Mouse (Mus musculus) liver, adult 2 months (tissue): ENCODE data around the gene Sema3f. TPM values are rescaled to one million over a fixed set of nuclear protein-coding genes. Genes with fewer than 3 reads are reported as not detected.

Experiments used
- DNase-seq: peaks from one replicate; pipeline ENCODE4 v3.0.0-alpha.2; 2011; ENCODE audit warnings: low read depth, low spot score; ENCODE audit errors: extremely low read depth
- H3K27ac ChIP-seq: fragments of 200-500 bp; replicated peaks from 2 replicates; pipeline ENCODE4 v1.5.1; 2012; ENCODE audit warnings: low read depth, mild to moderate bottlenecking, control low read depth, inconsistent platforms, low read length; ENCODE audit not compliant: insufficient read depth
- H3K27me3 ChIP-seq: fragments of 200-500 bp; 2 replicates; pipeline ENCODE4 v1.6.1; 2012; ENCODE audit warnings: mild to moderate bottlenecking, moderate library complexity, low read length, inconsistent platforms; ENCODE audit not compliant: control insufficient read depth, insufficient read depth
- H3K36me3 ChIP-seq: fragments of 200-500 bp; 2 replicates; pipeline ENCODE4 v1.6.1; 2012; ENCODE audit warnings: low read length, inconsistent platforms; ENCODE audit not compliant: control insufficient read depth, insufficient read depth
- H3K4me1 ChIP-seq: fragments of 200-500 bp; 2 replicates; pipeline ENCODE4 v1.6.1; 2011; ENCODE audit warnings: low read length; ENCODE audit not compliant: control insufficient read depth, insufficient read depth
- H3K4me3 ChIP-seq: fragments of 200-500 bp; 2 replicates; pipeline ENCODE4 v1.5.1; 2011; ENCODE audit warnings: low read depth, mild to moderate bottlenecking, control low read depth, low read length, moderate library complexity; ENCODE audit not compliant: insufficient read depth
- H3K79me2 ChIP-seq: fragments of 200-500 bp; 2 replicates; pipeline ENCODE4 v1.6.1; 2012; ENCODE audit warnings: inconsistent platforms, mild to moderate bottlenecking, low read length, moderate library complexity; ENCODE audit not compliant: control insufficient read depth, insufficient read depth
- H3K9ac ChIP-seq: fragments of 200-500 bp; 2 replicates; pipeline ENCODE4 v1.6.1; 2012; ENCODE audit warnings: low read depth, mild to moderate bottlenecking, control low read depth, inconsistent platforms, low read length
- CTCF ChIP-seq: fragments of 200-500 bp; IDR thresholded peaks from 2 replicates; pipeline ENCODE4 v1.5.1; 2011; ENCODE audit warnings: low read depth, low read length, control low read depth
- POLR2A ChIP-seq: fragments of 200-500 bp; IDR thresholded peaks from 2 replicates; pipeline ENCODE4 v1.6.1; 2011; ENCODE audit warnings: low read length, control low read depth; ENCODE audit not compliant: insufficient read depth; ENCODE audit errors: extremely low read depth
- WGBS: fragments of 180-500 bp; shearing (Covaris S2); methylation state at CpG from one replicate; pipeline ENCODE4 v1.1.7; 2018; 5-methylcytosine and 5-hydroxymethylcytosine counted together
- polyA plus RNA-seq: library from polyadenylated mRNA; depleted of rRNA; stranded (reverse); fragments of >200 nt; gene quantifications from 2 replicates; pipeline ENCODE4 v1.2.3, GENCODE M21; 2012
- total RNA-seq: library from RNA; depleted of rRNA; stranded (reverse); fragments of >200 nt; gene quantifications from 2 replicates; pipeline ENCODE4 v1.2.3, GENCODE M21; 2014

Gene Sema3f
- total and polyA plus RNA-seq, 2 experiments = 3.5 to 8.9 TPM

- peak within 1 kb of the TSS; percentile 96 for H3K27ac ChIP-seq
- H3K4me1 ChIP-seq = peaks cover 32% of the 10 kb centered on the region
- peak within 1 kb of the TSS; percentile 84 for H3K9ac ChIP-seq
- H3K27me3 ChIP-seq = no peaks in the 10 kb centered on the region
- peaks cover 25% of the 10 kb centered on the region for H3K79me2 ChIP-seq
- DNase-seq = peak; percentile 65
- no peak for TF ChIP-seq POLR2A
- TF ChIP-seq CTCF = no peak
- 61% methylated on average over 9 of the region's 9 CpGs for WGBS
- peaks cover 2% of the 10 kb centered on the region; the same call in 1 of the 2 replicates for H3K36me3 ChIP-seq
- no peak within 1 kb of the TSS; the same call in 1 of the 2 replicates for H3K4me3 ChIP-seq
Observed at GRCm38 (mm10) chr9:107669480-107669945, 40.8 kb downstream of the Sema3f start, which contains the start of gene Slc38a3. TSS of gene Slc38a3 (minus strand) at chr9:107669530.

- Histone ChIP-seq H3K9ac (peak overlapping the region; percentile 84), H3K27ac (peak overlapping the region; percentile 96)
- WGBS = 46% methylated on average over 3 of the region's 3 CpGs
Observed at GRCm38 (mm10) chr9:107668916-107669315, 41.4 kb downstream of the Sema3f start.

GRCm38 (mm10) chr9:107668011-107668410 lies 42.3 kb downstream of the Sema3f start:
- H3K79me2 ChIP-seq = peaks cover 32% of the 10 kb centered on the region
- TF ChIP-seq POLR2A (0 out of 2 replicates have a peak, but pooled peaks have one; percentile 61), CTCF (no peak)
- H3K4me3 ChIP-seq = peak overlapping the region; percentile 92
- peak; percentile 93 for DNase-seq
- peak overlapping the region; percentile 84 for H3K9ac ChIP-seq
- peaks cover 31% of the 10 kb centered on the region for H3K4me1 ChIP-seq
- peaks cover 9% of the 10 kb centered on the region; the same call in 1 of the 2 replicates for H3K36me3 ChIP-seq
- no peaks in the 10 kb centered on the region for H3K27me3 ChIP-seq
- WGBS = 17% methylated on average over 8 of the region's 8 CpGs
- peak overlapping the region; percentile 96 for H3K27ac ChIP-seq

More at GRCm38 (mm10) chr9:107668916-107669315, 41.4 kb downstream of the Sema3f start:
- Histone ChIP-seq H3K4me3 (no peak overlapping the region; the same call in 1 of the 2 replicates), H3K36me3 (peaks cover 5% of the 10 kb centered on the region; the same call in 1 of the 2 replicates), H3K4me1 (peaks cover 29% of the 10 kb centered on the region), H3K79me2 (peaks cover 25% of the 10 kb centered on the region), H3K27me3 (no peaks in the 10 kb centered on the region)
- peak; percentile 81 for DNase-seq
- TF ChIP-seq POLR2A (no peak), CTCF (no peak)

GRCm38 (mm10) chr9:107667219-107667618 lies 43.1 kb downstream of the Sema3f start:
- Histone ChIP-seq H3K4me1 (peaks cover 39% of the 10 kb centered on the region), H3K9ac (peak overlapping the region; percentile 94), H3K79me2 (peaks cover 35% of the 10 kb centered on the region), H3K36me3 (peaks cover 11% of the 10 kb centered on the region; the same call in 1 of the 2 replicates), H3K27me3 (no peaks in the 10 kb centered on the region), H3K4me3 (peak overlapping the region; percentile 92), H3K27ac (peak overlapping the region; percentile 97)
- 1% methylated on average over 24 of the region's 24 CpGs for WGBS
- peak; percentile 81 for DNase-seq
- TF ChIP-seq CTCF (no peak), POLR2A (peak; percentile 99)

- no peaks in the 10 kb centered on the region for H3K27me3 ChIP-seq
- H3K79me2 ChIP-seq = peaks cover 35% of the 10 kb centered on the region
- 2% methylated on average over 30 of the region's 30 CpGs for WGBS
- peaks cover 43% of the 10 kb centered on the region for H3K4me1 ChIP-seq
- peak overlapping the region; percentile 97 for H3K27ac ChIP-seq
- H3K4me3 ChIP-seq = peak overlapping the region; percentile 92
- DNase-seq = no peak
- peak; percentile 0; the same call in 1 of the 2 replicates for TF ChIP-seq CTCF
- no peak for TF ChIP-seq POLR2A
- H3K9ac ChIP-seq = peak overlapping the region; percentile 94
- peaks cover 11% of the 10 kb centered on the region; the same call in 1 of the 2 replicates for H3K36me3 ChIP-seq
Observed at GRCm38 (mm10) chr9:107666751-107667205, 43.5 kb downstream of the Sema3f start.

- Histone ChIP-seq H3K27me3 (no peaks in the 10 kb centered on the region), H3K4me3 (peak overlapping the region; percentile 92)
Observed at GRCm38 (mm10) chr9:107665308-107665707, 45.0 kb downstream of the Sema3f start.

More at GRCm38 (mm10) chr9:107665308-107665707, 45.0 kb downstream of the Sema3f start:
- Histone ChIP-seq H3K36me3 (peaks cover 14% of the 10 kb centered on the region; the same call in 1 of the 2 replicates), H3K4me1 (peaks cover 42% of the 10 kb centered on the region), H3K79me2 (peaks cover 35% of the 10 kb centered on the region), H3K27ac (peak overlapping the region; percentile 97), H3K9ac (peak overlapping the region; percentile 94)
- TF ChIP-seq CTCF = no peak
- no peak for TF ChIP-seq POLR2A
- peak; percentile 36 for DNase-seq
- 27% methylated on average over 7 of the region's 7 CpGs for WGBS
